Mouse (Mus musculus) heart, adult 18-20 months (tissue): ENCODE measurements around the gene Trpm3. TPM values are rescaled to one million over a fixed set of nuclear protein-coding genes. Genes with fewer than 3 reads are reported as not detected.

ENCODE experiments used
- DNase-seq, 2 experiments: peaks; one replicate each; pipeline ENCODE4 v3.0.0; 2021 to 2022; ENCODE audit warnings: mixed read lengths in 1 of 2
- total RNA-seq, 2 experiments: library from RNA; stranded (reverse); gene quantifications; 2 replicates each; pipeline ENCODE4 v1.2.3; 2021

Trpm3 gene
- total RNA-seq, 2 experiments from 2014 or later, result 1.1 TPM

DNA sequence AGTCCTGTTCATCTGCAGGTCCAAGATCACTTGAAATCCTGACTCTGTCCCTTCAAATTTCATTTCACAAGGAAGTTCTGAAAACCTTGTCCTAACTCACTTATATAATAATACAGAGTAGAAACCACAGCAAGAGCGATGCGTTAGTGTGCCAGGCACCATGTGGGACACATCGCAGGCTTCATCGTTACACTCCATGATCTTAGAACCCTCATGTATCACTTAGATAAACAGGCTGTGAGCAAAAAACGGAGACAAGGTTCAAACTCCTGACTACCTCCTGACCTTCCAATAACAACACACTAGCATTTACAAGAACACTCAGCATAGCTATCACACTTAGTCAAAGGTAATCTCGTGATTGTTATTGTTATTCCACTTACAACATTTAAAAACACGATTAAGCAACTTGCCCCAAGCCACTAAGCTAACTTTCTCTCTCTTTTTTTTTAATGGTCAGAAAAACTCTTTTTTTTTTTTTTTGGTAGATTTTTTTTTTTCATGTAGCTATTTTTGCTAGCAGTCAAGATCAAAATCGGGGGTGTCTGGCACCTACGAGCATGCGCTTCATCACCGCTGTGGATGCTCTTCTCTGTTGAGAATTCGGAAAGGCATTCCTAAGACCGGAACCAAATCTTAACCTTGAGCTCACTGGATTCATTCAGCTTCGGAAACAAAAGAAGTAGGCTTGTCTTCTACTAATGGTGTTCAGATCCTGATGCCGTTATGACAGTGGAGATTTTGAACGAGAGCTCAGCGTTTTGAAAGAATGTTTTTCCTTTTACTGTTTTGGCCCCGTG lies 784.2 kb downstream of the Trpm3 start:
- no peak for DNase-seq

DNA sequence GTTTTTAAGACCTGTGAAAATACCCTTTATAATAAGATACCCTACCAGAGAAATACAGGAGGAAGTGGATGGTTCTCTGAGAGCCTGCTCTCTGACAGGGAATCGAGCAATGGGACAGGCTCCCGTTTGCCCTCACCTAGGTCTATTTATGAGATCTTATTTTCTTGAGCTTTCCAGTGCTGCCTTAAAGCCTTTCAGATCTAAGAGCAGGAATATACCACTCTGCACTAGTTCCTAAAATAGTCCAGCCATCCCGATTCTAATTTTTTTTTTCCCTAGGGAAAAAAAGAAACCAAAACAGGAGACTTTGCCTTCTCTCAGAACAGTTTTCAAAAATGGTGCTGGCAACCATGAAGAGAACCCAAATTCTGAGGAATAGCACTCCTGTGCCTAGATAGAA lies 786.4 kb downstream of the Trpm3 start:
- DNase-seq, result no peak

DNA sequence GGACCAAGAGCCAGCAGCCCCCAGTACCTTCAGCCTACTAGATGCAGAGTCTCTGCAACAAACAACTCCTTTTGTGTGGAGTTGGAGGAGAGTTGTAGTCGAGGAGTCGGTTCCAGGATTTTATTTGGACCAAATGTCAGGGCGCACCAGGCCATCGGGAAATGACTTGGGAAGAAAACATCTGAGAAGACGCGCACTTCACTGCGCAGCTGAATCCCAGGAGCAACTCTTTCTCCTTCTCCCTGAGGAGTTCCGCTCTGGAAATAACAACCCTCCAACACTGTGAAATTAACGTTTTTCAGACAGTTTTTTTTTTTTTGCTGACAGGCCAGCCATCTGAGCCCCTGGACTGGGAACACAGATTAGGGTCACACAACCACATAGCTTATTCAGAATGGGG lies 787.9 kb downstream of the Trpm3 start:
- DNase-seq, result peak; percentile 59 to 76

DNA sequence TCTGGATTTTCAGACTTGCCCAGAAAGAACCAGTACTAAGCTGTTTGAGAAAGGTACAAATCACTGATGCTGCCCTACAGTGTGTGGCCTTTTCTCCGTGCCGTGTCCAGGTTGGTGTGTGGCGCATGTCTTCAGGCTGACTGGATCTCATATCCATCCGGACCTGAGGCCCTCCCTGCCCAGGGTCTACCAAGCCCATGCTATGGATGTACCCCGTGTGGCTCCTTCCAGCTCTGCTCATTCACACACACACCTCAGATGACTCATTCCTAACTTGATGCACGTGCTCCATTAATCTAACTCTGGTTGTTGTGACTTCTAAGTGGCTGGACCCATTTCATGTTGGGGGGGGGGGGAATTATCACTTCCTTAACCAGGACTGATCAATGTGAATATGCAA lies 789.5 kb downstream of the Trpm3 start:
- no peak for DNase-seq

DNA sequence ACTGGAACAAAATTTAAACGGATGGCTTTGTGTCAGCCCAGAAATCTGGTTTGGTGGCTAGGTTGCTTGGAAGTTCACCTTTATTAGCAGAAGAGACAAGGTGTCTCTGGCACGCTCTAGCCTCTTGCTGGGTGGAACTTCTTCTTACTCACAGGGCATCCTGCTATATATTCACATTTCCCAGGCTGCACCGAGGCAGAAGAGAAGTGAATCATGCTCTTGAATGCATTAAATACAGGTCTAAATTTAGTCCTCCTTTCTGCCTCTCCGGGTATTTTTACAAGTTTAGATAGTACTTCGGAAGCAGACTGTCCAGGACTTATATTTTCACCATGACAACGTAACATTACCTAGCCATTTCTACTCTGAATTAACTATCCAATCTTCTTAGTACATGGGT lies 790.9 kb downstream of the Trpm3 start:
- DNase-seq, result no peak

DNA sequence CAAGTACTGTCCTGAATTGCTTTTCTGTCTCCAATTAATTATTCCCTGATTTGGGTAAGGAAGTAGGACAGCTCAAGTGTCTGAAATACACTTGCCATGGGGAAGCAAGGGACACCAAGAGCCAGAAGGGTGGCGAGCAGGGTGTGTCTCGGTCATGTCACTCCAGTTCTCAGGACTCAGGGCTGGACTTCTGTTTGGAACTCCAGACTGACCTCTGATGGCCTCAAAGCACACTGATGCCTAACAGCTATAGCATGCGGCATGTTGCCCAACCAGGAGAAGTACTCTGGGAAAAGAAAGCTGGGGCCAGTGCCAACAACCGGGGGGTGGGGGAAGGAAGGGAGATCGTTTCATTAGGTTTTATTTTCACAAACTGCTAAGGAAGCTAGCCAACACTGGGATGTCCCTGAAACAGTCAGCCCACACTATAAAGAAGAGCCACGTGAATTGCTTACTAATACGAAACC lies 791.6 kb downstream of the Trpm3 start:
- DNase-seq, result peak; percentile 80 to 85

DNA sequence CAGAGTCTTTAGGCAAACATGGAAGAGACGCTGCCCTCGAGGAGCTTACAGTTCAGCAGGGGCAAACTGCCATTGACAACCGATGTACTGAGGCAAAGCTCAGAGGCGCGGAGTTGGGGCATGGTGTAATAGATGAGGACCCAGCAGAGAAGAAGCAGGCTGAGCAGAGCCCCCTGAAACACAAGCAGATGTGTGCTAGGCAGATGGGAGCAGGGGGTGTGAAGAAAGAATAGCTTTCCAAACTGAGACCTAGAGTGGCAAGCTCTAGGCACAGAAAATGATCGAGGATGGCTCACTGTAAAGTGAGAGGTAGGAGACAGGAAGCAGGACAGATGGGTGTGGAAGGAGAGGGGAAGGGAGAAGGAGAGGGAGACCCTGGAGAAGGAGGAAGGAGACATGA lies 792.2 kb downstream of the Trpm3 start:
- no peak for DNase-seq

DNA sequence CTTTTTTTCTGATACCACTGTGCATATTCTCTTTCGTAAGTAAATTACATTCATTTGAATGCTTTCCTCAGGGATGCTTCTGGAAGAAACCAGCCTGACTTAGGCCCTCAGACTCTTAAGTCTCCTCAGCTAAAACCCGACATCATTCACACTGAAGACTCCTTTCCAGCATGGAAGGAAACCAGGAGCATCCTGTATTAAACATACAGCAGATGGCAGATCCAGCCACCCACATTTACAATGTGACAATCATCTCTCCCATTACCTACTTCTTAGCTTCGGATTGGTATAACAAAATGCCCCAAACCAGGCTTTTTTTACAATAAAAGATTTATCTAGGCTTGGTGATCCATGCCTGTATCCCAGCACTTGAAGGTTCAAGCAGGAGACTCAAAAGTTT lies 796.2 kb downstream of the Trpm3 start:
- no peak for DNase-seq

DNA sequence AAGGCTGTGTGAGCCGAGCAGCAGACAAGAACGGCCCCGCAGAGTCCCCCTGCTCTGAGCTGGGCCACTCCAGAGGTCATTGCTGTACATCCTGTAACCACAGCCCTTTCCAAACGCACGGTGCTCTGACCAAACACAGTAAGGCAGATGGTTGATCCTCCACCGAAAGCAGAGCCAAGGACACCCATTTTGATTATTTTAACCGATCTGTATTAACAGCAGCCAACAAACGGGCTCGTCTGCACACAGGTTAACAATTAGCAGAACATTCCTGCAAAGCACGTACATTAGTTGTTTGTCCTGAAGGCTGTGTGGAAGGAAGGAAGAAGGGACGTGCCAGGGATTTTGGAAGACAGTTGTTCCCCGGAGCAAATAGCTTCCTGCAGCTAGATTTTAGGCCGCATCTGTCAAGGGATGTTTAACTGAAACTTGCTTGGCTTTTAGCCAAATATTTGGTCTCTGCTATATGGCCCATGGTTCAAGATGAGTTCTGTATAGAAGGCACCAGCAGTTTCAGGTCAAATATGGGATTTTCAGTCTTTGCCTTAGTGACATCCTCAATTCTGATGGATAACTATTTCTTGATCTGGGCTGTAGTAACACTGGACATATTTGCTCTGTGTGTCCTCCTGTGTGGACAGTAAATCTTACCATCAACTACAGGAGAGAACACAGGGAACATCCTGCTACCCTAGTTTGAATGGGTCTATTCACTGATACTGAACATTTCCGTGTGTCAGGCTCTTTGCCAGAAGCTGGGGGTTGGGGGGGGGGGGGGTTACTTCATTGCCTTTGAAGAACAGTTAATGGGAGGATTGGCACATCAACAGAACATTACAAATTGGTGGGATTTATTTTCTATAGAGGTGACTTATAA lies 800.2 kb downstream of the Trpm3 start:
- peak; percentile 41 to 47 for DNase-seq

DNA sequence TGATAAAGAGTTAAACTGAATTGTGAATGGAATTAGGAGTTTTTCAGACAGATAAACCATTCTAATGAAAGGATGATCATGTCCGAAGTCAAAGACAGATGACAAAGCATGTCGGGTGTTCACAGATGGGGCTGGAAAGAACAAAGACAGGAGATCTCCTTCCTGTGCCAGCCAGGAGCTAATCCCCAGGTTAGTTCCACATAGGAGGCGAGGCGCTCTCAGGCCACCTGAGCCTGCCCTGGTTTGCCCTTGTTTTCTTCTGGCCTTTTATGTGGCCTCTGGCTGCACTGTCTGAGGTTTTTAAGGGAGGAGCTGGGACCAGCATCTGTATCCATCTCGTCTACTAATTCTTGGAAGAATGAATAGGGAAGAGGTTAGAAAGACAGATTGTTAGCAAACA lies 801.0 kb downstream of the Trpm3 start:
- no peak for DNase-seq

DNA sequence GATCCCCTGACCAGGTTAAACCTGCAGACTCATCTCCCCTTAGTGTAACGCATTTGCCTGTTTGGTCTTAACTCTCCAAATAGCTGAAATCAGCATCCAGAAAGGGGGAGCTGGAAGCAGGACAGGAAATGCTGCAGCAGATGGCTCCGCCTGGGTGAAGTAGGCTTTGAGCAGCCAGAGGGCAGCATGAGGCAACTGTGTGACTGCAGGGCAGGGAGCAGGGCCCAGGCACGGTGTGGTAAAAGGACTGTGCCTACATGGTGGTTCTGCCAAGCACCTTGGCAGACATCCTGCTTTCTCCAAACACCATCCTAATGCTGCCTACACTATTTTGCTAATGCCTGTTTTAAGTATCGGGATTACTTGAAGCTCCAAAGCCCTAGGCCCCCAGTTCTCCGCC lies 801.6 kb downstream of the Trpm3 start:
- DNase-seq, result peak; percentile 83 to 90

DNA sequence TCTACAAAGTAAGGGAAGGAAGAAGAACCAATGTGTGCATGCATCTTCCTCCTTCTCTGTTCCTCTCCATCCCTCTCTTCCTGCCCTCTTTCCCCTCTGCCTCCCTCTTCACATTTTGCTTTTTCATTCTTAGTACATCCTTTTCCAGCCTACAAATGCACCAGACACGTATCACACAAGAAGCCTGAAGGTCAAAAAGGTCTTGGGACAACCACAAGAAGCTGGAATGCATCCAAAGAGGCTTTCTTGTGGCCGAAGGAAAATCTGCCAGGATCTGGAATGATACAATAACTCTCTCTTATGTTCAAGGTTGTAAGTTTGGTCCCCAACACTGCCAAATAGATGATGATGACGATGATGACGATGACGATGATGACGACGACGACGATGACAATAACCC lies 802.1 kb downstream of the Trpm3 start:
- no peak for DNase-seq

DNA sequence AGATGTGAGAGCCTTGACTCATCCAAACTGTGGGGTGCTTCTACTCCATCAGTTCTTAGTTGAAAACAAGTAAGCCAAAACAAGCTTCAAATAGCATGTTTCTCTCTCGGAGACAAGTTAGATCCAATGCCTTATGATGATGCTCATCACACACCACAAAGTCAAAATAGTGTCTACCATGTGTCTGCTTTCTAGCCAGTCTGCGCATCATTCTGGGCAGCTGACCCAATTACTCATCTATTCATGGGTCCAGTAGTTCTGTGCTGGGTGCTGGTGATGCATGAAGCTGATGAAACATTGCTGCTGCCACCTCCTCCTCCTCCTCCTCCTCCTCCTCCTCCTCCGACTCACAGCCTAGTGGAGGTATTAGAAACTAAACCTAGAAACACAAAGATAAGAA lies 813.6 kb downstream of the Trpm3 start:
- no peak for DNase-seq

DNA sequence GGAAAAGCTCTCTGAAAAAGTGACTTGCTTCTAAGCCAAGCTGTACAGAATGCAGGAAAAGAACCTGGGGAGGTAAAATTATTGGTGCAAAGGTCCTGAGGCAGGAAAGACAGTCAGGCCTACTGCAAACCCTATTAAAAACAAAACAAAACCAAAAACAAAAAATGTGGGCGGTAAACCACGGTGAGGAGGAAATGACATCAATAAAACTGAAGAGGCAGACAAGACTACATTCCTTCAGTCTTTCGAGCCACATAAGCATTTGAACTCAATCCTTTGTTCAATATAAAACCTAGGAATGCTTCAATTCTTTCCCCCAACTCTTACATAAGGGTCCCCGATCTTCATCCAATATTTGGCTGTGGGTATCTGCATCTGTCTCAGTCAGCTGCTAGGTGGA lies 814.3 kb downstream of the Trpm3 start:
- DNase-seq, result no peak

DNA sequence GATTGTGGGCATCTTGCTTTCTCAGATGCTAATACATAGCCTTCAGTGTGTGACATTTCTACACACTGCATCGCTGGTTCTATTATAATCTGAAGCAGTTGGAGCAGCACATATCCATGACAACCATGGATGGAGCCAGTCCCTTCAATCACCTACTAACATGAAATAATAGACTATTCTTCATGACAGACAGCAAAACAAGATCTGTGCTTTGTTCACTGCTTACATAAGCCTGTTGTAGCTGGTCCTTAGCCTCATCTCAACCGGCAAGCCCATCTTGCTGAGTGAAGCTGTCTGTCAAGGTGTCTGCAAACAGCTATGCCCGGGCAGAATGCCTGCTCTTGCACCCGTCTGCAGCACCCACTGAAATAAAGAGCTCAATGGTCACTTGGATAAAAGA lies 819.6 kb downstream of the Trpm3 start:
- no peak for DNase-seq

DNA sequence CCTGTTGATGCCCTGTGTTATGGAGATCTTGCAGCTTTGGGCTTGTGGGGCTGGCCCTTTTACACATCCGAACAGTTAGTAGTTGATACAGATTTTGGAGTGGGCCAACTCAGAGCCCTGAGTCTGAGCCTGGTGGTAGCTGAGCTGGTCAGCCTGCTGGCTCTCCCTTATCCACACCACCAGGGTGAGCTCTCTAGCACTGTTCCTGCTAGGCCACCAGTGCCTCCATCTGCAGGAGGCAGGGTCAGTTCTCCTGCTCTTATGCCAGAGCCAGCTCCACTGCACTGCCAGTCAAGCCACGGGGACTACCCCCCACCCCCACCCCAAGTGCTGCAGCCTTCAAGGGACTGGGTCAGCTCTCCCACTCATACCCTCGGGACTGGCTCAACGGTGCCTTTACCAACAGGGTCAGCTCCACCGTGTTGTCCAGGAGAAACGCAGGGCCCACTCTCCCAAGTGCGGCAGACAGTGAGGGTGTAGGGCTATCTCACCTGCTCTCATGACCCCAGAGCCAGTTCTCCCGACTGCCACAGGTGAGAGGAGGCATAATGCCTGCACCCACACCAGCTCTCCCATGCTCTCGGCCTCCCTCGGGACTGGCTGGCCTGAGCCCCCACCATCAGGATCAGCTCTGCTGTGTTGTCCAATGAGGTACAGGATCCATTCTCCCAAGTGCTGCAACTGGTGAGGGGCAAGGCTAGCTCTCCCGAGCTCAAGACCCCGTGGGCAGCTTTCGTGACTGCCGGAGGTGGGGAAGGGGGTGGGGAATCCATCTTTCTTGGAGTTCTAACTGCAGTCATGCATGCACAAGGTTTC lies 821.8 kb downstream of the Trpm3 start:
- DNase-seq, result no peak

DNA sequence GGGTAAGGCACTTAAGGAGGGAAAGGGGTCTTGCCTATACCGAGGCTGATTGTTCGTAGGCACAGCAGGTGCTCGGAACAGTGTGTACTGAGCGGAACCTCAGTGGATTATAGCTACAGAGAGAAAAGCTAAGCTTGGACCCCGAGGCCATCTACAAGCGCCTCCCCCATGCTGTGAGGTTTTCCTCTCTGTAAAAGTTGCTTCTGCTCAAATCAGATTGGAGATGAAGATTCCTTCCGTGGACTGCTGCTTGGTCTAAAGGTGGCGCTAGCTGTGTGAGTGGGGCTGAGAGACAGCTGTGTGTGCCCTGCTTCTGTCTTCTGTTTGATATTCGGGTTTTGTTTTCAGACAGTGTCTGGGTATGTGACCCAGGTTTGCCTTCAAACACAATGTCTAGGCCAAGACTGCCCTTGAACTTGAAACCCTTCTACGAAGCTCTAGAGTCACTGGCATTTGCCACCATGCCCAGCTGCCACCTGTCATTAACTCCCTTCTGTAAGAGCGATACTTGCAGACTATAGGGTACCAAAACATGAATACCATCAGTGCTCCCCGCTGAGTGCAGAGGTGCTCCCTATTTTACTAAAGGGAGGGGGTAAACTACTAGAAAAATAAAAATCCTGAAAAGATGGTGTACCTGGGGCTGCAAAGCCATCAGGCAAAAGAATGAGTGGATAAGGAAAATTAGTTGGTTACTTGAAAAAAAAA lies 823.3 kb downstream of the Trpm3 start:
- no peak for DNase-seq

DNA sequence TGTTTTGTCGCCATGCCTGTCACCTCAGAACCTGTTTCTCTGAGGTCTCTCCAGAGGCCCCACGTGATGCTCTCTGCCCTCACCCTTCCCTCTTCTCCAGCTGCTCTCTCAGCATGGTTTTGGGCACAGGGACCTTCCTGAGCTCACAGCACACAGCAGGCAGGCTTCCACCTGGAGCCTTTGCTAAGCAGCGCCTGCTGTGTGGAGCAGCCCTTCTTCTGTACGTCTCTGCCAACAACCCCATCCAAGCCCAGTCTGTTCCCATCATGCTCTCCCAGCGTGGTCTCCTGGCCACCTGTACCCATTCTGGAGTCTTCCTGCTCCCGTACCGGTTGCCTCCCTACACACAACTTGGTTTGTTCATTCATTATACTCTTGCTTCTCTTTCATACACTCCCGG lies 823.9 kb downstream of the Trpm3 start:
- DNase-seq, result no peak

DNA sequence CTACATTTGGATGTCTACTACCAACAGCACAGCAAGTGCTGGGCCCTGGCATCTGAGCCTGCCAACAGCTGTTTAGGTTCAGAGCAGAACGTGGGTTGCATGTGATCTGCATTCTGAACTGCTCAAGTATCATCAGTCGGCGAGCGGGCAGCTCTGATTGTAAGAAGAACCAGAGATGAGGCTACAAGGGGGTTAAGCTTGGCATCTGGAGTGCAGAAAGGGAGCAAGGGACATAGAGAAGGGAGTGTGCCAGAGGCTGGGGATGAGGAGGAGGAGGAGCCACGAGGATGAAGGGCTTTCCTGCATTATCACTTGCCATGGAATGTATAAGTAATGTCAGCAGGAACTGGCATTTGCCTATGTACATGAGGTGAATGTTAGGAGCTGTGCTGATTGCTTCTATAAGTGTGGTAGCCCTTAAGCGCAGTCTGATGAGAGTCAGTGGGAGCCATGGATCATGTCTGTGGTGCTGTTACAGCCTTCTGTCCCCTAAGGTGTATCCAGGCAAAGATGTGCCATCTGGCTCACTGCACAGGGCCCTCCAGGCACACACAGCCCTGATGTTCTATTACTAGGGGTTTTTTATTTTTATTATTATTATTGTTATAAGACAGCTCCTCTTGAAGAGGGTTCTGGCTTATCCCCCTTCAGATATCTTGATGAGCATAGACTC lies 825.0 kb downstream of the Trpm3 start:
- no peak for DNase-seq

DNA sequence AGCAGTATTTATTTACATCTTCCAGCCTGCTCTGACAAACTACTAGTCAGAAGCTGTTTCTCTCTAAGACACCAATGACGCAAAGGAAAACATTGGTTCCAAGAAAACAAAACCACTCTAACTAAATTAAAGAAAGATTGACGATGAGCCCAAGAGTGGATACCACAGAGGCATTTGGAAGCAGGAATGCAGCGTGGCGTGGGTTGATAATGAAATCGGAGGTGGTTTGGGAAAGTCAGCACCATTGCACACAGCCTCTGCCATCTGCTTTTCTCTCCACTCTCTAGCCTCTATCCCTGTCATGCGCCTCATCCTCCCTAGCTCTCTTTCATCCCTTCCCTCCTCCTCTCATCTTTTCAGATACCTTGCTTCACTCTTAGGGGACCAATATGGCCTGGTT lies 826.6 kb downstream of the Trpm3 start:
- no peak for DNase-seq

DNA sequence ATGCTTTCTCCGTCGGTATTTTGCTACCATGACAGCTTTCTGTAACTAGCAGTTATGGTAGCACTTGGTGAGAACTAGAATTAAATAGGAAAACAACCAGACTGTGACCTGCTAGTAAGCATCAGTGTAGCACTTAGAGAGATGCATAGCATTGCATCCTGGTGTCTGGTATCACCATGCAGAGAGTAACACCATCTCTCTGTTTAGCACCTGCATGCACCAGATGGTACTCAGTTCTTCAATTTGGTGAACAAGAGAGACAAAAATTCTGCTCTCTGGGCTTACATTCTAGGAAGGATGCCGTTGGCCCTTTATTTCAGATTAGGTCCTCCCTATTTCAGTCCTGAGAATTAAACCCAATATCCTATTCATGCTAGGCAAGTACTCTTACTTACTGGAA lies 834.4 kb downstream of the Trpm3 start:
- DNase-seq, result no peak
